Comparison of ENCODE assay signal across 8 mouse cellular contexts in genomic region chr16:30549966-30550747, GRCm38 (mm10). TPM values are rescaled to one million over a fixed set of nuclear protein-coding genes. Genes with fewer than 3 reads are reported as not detected.
DNase-seq lines count a peak whose midpoint lies in the region; ATAC-seq and TF ChIP-seq lines count a peak whose summit lies in the region.

No protein-coding gene starts in this region.

- H3K9me3 ChIP-seq in heart, embryonic 14.5 days (ENCODE audit: control insufficient read depth, low read length), result peaks cover 11% of the 10 kb centered on the region
- peaks cover 4% of the 10 kb centered on the region; the same call in 1 of the 2 replicates for H3K9me3 ChIP-seq in kidney, postnatal 0 days (replicated peaks; ENCODE audit: low read length)
- no peaks in the 10 kb centered on the region for H3K9me3 ChIP-seq in liver, embryonic 11.5 days (ENCODE audit: control insufficient read depth, low read length)

- H3K79me2 ChIP-seq in myocyte (ENCODE audit: control insufficient read depth, insufficient read depth), result no peaks in the 10 kb centered on the region

- H3K9ac ChIP-seq in heart, embryonic 14.5 days (ENCODE audit: low read length), result peak overlapping the region; percentile 91
- H3K9ac ChIP-seq in kidney, postnatal 0 days (ENCODE audit: low read depth, low read length), result peak overlapping the region; percentile 95
- H3K9ac ChIP-seq in liver, embryonic 11.5 days (ENCODE audit: low read depth, low read length), result peak overlapping the region; percentile 78

- peak; percentile 96 for ATAC-seq in CD4-positive, CD25-positive, alpha-beta regulatory T cell, adult 4 months
- peak; percentile 91 for ATAC-seq in erythroid progenitor cell, adult 5-6 weeks (replicated peaks; ENCODE audit: low FRiP score, poor library complexity, severe bottlenecking)
- ATAC-seq in heart, embryonic 14.5 days (ENCODE audit: insufficient number of reproducible peaks, insufficient read depth, low FRiP score, low read depth), result peak; percentile 78
- ATAC-seq in kidney, postnatal 0 days (replicated peaks; ENCODE audit: low FRiP score, low read depth), result peak; percentile 88
- peak; percentile 88 for ATAC-seq in liver, embryonic 11.5 days (replicated peaks; ENCODE audit: low FRiP score)

- peak; percentile 79 for DNase-seq in kidney, postnatal 0 days (ENCODE audit: low spot score)
- peak; percentile 88 for DNase-seq in liver, embryonic 11.5 days (ENCODE audit: low spot score)
- DNase-seq in spleen, postnatal 4 days (ENCODE audit: low spot score in 2 of 2), result peak; percentile 75 to 90

- peak; percentile 92 for TF ChIP-seq CTCF in kidney, postnatal 0 days (IDR thresholded peaks at IDR 0.05; ENCODE audit: low read depth)

- H3K4me3 ChIP-seq in brown adipose tissue, adult 24 weeks (ENCODE audit: insufficient read depth, low read depth, low read length), result peak overlapping the region; percentile 85
- peak overlapping the region; percentile 66 to 82 for H3K4me3 ChIP-seq in heart, embryonic 14.5 days (ENCODE audit: control insufficient read depth in 1 of 2, insufficient read depth in 1 of 2, low read depth in 1 of 2, low read length in 2 of 2)
- peak overlapping the region; percentile 74 for H3K4me3 ChIP-seq in kidney, postnatal 0 days (replicated peaks; ENCODE audit: low read depth, low read length)
- peak overlapping the region; percentile 75 for H3K4me3 ChIP-seq in liver, embryonic 11.5 days (ENCODE audit: low read depth, low read length)
- peak overlapping the region; percentile 19 for H3K4me3 ChIP-seq in myocyte

- peak overlapping the region; percentile 64 for H3K27ac ChIP-seq in brown adipose tissue, adult 24 weeks (replicated peaks; ENCODE audit: low read depth, low read length)
- peak overlapping the region; percentile 20 to 49; a peak in 2 of 4 replicates for H3K27ac ChIP-seq in heart, embryonic 14.5 days (replicated peaks in 1 of 2; ENCODE audit: control insufficient read depth in 1 of 2, insufficient read depth in 1 of 2, low read depth in 2 of 2, low read length in 2 of 2)
- peak overlapping the region; percentile 57; the same call in 1 of the 2 replicates for H3K27ac ChIP-seq in kidney, postnatal 0 days
- no peak overlapping the region for H3K27ac ChIP-seq in liver, embryonic 11.5 days (ENCODE audit: low read depth, low read length)

- peaks cover 8% of the 10 kb centered on the region; the same call in 1 of the 2 replicates for H3K4me1 ChIP-seq in brown adipose tissue, adult 24 weeks (ENCODE audit: control insufficient read depth, insufficient read depth, insufficient read length, low read length)
- peaks cover 17 to 29% of the 10 kb centered on the region in 2 experiments for H3K4me1 ChIP-seq in heart, embryonic 14.5 days (ENCODE audit: control insufficient read depth in 2 of 2, insufficient read depth in 2 of 2, low read length in 2 of 2)
- H3K4me1 ChIP-seq in kidney, postnatal 0 days (replicated peaks; ENCODE audit: insufficient read depth, low read length), result peaks cover 8% of the 10 kb centered on the region; the same call in 1 of the 2 replicates
- no peaks in the 10 kb centered on the region; the same call in none of the 2 replicates for H3K4me1 ChIP-seq in liver, embryonic 11.5 days (replicated peaks; ENCODE audit: control insufficient read depth, insufficient read depth, low read length)

- TF ChIP-seq POLR2A in myocyte (IDR thresholded peaks at IDR 0.05; ENCODE audit: insufficient read length, low read depth), result no peak

- peaks cover 19% of the 10 kb centered on the region for H3K36me3 ChIP-seq in heart, embryonic 14.5 days (ENCODE audit: control insufficient read depth, insufficient read depth, low read length)
- H3K36me3 ChIP-seq in kidney, postnatal 0 days (ENCODE audit: insufficient read depth, low read length), result no peaks in the 10 kb centered on the region
- H3K36me3 ChIP-seq in liver, embryonic 11.5 days (ENCODE audit: control insufficient read depth, insufficient read depth, low read length), result no peaks in the 10 kb centered on the region
- H3K36me3 ChIP-seq in myocyte (ENCODE audit: control insufficient read depth, insufficient read depth), result no peaks in the 10 kb centered on the region

- under 1% methylated on average over 63 of the region's 63 CpGs for WGBS in heart, embryonic 14.5 days
- under 1% methylated on average over 61 of the region's 63 CpGs for WGBS in kidney, postnatal 0 days
- WGBS in liver, embryonic 11.5 days, result under 1% methylated on average over 63 of the region's 63 CpGs

- H3ac ChIP-seq in myocyte (ENCODE audit: control insufficient read depth, insufficient read length), result peak overlapping the region; percentile 16

- H3K4me2 ChIP-seq in heart, embryonic 14.5 days (ENCODE audit: low read length), result peak overlapping the region; percentile 73
- peak overlapping the region; percentile 96 for H3K4me2 ChIP-seq in kidney, postnatal 0 days (ENCODE audit: low read length)
- peak overlapping the region; percentile 99 for H3K4me2 ChIP-seq in liver, embryonic 11.5 days
- H3K4me2 ChIP-seq in myocyte (ENCODE audit: low read depth), result peak overlapping the region; percentile 83

- no peaks in the 10 kb centered on the region for H3K27me3 ChIP-seq in heart, embryonic 14.5 days (ENCODE audit: control insufficient read depth, insufficient read depth, low read length)
- H3K27me3 ChIP-seq in kidney, postnatal 0 days (ENCODE audit: insufficient read depth, low read length), result no peaks in the 10 kb centered on the region
- H3K27me3 ChIP-seq in liver, embryonic 11.5 days (replicated peaks; ENCODE audit: control insufficient read depth, insufficient read depth, low read length), result peaks cover 15% of the 10 kb centered on the region
- no peaks in the 10 kb centered on the region for H3K27me3 ChIP-seq in myocyte (ENCODE audit: control insufficient read depth, insufficient read depth, insufficient read length)

TF ChIP-seq in myocyte, 11 proteins besides CTCF, POLR2A, EP300 and RAD21:
- no peak for TF ChIP-seq TCF12 (IDR thresholded peaks at IDR 0.05; ENCODE audit: insufficient read depth, poor library complexity, severe bottlenecking)
- no peak for TF ChIP-seq REST (IDR thresholded peaks at IDR 0.05; ENCODE audit: insufficient read depth, insufficient read length)
- TF ChIP-seq SRF (IDR thresholded peaks at IDR 0.05; ENCODE audit: control insufficient read depth, insufficient read length, low read depth), result no peak
- TF ChIP-seq E2F4 (IDR thresholded peaks at IDR 0.05; ENCODE audit: insufficient read depth), result no peak
- no peak for TF ChIP-seq MAX (IDR thresholded peaks at IDR 0.05; ENCODE audit: low read depth)
- no peak for TF ChIP-seq POLR2AphosphoS2 (IDR thresholded peaks at IDR 0.05; ENCODE audit: insufficient read length, low read depth)

RNA-seq across cellular contexts. Expression of gene Tmem44, which starts 0.5 kb away (rescaled TPM):
- under 1 TPM in 1 of 2 experiments, not detected in 1; 0.70 TPM for polyA plus RNA-seq in CD4-positive, CD25-positive, alpha-beta regulatory T cell, adult 4 months (2017; shearing (Covaris generic))
- 1.3 and 2.6 TPM in 2 replicates for polyA plus RNA-seq in brown adipose tissue, adult 24 weeks (2012; ENCODE audit: insufficient read depth, insufficient read length, missing spikeins)
- total RNA-seq in erythroid progenitor cell, adult 5-6 weeks (2015; ENCODE audit: low replicate concordance), result 0.42 TPM in 1 of 2 replicates, not detected in the other
- 5.3 TPM in 1 of 2 replicates, not detected in the other for total RNA-seq in erythroid progenitor cell, adult 5-6 weeks (2017; ENCODE audit: low replicate concordance)
- 24.2 and 24.3 TPM in 2 replicates for polyA plus RNA-seq in heart, embryonic 14.5 days (2014; fragmentation: Nextera tagmentation; extraction: Ambion mirVana)
- 13.4 and 13.8 TPM in 2 replicates for polyA plus RNA-seq in kidney, postnatal 0 days (2015; fragmentation: Nextera tagmentation; extraction: Ambion mirVana)
- polyA plus RNA-seq in liver, embryonic 11.5 days (2014; fragmentation: Nextera tagmentation; extraction: Ambion mirVana), result 3.5 and 4.1 TPM in 2 replicates
- polyA plus RNA-seq in myocyte (2012; fragmentation: generic; extraction: Trizol), result 1.1 TPM

RNA-seq across cellular contexts. Expression of gene Lsg1, which starts 37.2 kb away (rescaled TPM):
- polyA plus RNA-seq in CD4-positive, CD25-positive, alpha-beta regulatory T cell, adult 4 months (2017; shearing (Covaris generic)), result 10 to 100 TPM; 62.1 to 88.6 TPM
- polyA plus RNA-seq in brown adipose tissue, adult 24 weeks (2012; ENCODE audit: insufficient read depth, insufficient read length, missing spikeins), result 8.5 and 19.7 TPM in 2 replicates
- 15.9 and 23.1 TPM in 2 replicates for total RNA-seq in erythroid progenitor cell, adult 5-6 weeks (2015; ENCODE audit: low replicate concordance)
- total RNA-seq in erythroid progenitor cell, adult 5-6 weeks (2017; ENCODE audit: low replicate concordance), result 28.4 and 39.0 TPM in 2 replicates
- 35.5 and 39.0 TPM in 2 replicates for polyA plus RNA-seq in heart, embryonic 14.5 days (2014; fragmentation: Nextera tagmentation; extraction: Ambion mirVana)
- 55.3 and 59.3 TPM in 2 replicates for polyA plus RNA-seq in kidney, postnatal 0 days (2015; fragmentation: Nextera tagmentation; extraction: Ambion mirVana)
- polyA plus RNA-seq in liver, embryonic 11.5 days (2014; fragmentation: Nextera tagmentation; extraction: Ambion mirVana), result 81.0 and 82.2 TPM in 2 replicates
- 26.2 TPM for polyA plus RNA-seq in myocyte (2012; fragmentation: generic; extraction: Trizol)

RNA-seq across cellular contexts. Expression of gene Fam43a, which starts 49.4 kb away (rescaled TPM):
- polyA plus RNA-seq in CD4-positive, CD25-positive, alpha-beta regulatory T cell, adult 4 months (2017; shearing (Covaris generic)), result under 1 TPM in 1 of 2 experiments, not detected in 1; 0.91 TPM
- 5.1 and 10.1 TPM in 2 replicates for polyA plus RNA-seq in brown adipose tissue, adult 24 weeks (2012; ENCODE audit: insufficient read depth, insufficient read length, missing spikeins)
- 1.7 and 6.1 TPM in 2 replicates for total RNA-seq in erythroid progenitor cell, adult 5-6 weeks (2015; ENCODE audit: low replicate concordance)
- total RNA-seq in erythroid progenitor cell, adult 5-6 weeks (2017; ENCODE audit: low replicate concordance), result 2.1 and 2.2 TPM in 2 replicates
- 6.4 and 8.5 TPM in 2 replicates for polyA plus RNA-seq in heart, embryonic 14.5 days (2014; fragmentation: Nextera tagmentation; extraction: Ambion mirVana)
- polyA plus RNA-seq in kidney, postnatal 0 days (2015; fragmentation: Nextera tagmentation; extraction: Ambion mirVana), result 18.5 and 19.9 TPM in 2 replicates
- polyA plus RNA-seq in liver, embryonic 11.5 days (2014; fragmentation: Nextera tagmentation; extraction: Ambion mirVana), result 6.2 and 7.2 TPM in 2 replicates
- 0.77 TPM for polyA plus RNA-seq in myocyte (2012; fragmentation: generic; extraction: Trizol)

Comparison
In these comparisons a context has a peak if more than half of its experiments do, and no peak if none do; other contexts are left out.
1. H3K4me3 ChIP-seq: peak in every context shown above with its lines; median percentile 85 in brown adipose tissue, adult 24 weeks; 75 in liver, embryonic 11.5 days; 74 in heart, embryonic 14.5 days; 74 in kidney, postnatal 0 days; 19 in myocyte.